Mouse (Mus musculus) right cerebral cortex, postnatal 10 days (tissue): Measurements from ENCODE around the gene Tmem29.
"Not testable (repeated sequence)": the region's sequence is repeated elsewhere in the genome, so short reads cannot be mapped to it uniquely, and the experiment has no call there.

Source experiments
- DNase-seq, 2 experiments: peaks; one replicate each; pipeline ENCODE4 v3.0.0; 2021; ENCODE audit warnings: low spot score in 2 of 2

The Tmem29 gene

DNA sequence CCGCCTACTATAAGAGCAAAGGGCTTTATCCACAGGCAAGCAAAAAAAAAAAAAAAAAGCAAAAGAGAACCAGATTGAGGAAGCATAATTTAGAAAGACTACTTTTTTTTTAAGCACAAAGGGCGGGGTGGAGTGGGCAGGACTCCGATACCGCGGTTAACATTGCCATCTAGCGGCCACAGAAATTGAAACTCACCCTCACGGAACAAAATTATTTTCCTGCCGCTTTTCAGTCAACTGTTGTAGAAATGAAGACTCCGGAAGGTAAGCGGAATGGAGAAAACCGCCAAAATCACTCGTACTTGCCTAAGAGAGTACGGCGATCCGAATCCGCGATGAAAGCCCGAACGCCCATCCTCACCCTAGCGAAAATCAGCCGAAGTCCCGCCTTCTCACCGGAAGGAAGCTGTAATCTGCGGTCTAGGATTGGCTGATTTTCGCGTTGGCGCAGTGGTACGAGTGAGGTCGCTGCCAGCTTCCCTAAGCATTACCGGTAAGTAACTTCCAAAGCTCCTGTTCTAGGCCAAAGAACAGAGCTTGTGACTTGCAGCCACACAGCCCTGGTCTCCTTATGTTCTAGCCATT, at the start of gene Tmem29:
Gene Tmem29, minus strand, starts transcription at position 389 of the 585 bp plus-strand sequence.
- DNase-seq: peak; percentile 93 to 95

DNA sequence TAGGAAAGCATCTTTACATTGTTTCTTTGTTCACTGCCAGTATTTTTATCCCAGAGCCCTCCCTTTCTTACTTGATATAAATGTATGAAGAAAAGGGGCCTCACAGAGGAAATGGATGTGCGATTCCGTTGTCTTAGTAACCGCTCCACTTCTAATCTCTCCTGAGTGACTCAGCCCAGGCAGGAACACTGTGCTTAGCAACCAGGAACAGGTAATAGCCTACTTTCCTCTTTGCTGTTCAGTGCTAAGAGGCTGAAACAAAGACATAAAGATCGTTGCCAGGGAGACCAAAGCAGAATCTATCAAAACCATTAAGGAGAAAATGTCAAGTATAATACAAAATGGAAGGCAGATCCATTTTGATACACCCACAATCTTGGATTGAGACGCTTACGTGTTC, 49.7 kb upstream of the Tmem29 start:
- peak; percentile 36 to 46 for DNase-seq

DNA sequence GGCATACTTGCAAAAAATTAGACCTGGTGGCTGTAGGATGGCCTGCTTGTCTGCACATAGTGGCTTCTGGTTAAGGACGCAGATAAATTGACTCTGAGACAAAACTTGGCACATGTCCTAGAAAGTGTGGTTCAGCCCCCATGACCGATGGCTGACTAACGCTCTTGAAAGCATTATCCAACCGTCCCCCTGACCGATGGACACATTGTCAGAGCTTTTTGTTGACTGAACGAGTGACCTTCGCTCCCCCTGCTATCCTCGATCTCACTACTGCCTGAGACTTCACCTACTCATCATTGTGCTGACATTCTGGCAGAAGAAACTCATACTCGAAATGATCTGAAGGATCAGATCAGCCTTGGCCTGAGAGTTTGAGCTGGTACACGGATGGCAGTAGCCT, 28.9 kb upstream of the Tmem29 start:
- DNase-seq: not testable (repeated sequence)

DNA sequence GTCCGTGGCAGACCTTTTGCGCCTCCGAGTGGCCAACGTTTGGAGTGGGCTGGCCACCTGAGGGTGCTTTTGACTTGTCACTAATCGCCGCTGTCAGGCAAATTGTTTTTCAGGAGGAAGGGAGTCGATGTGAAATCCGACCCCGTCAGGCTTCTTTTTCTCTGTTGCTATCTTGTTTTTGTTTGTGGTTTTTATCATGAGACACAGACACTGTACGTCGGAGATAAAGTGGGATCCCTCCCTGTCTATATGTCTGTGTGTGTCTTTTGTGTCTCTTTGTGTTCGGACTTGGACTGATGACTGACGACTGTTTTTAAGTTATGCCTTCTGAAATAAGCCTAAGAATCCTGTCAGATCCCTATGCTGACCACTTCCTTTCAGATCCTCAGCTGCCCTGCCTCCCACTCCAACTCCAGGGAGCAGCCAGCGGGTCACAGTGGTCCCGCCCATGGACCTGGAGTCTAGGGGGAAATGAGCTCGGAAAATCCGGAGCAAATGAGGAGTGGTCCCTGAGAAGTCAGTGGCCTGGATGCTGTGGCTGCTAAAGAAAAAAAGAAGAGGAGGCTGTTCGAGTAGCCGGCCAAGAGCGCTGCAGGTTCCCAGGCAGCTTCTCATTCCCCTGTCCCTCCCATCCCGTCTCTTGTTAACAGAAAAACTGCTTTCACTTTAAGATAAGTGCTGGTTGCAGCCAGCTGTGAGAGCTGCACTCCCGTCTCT, 27.5 kb upstream of the Tmem29 start:
- DNase-seq: not testable (repeated sequence)

DNA sequence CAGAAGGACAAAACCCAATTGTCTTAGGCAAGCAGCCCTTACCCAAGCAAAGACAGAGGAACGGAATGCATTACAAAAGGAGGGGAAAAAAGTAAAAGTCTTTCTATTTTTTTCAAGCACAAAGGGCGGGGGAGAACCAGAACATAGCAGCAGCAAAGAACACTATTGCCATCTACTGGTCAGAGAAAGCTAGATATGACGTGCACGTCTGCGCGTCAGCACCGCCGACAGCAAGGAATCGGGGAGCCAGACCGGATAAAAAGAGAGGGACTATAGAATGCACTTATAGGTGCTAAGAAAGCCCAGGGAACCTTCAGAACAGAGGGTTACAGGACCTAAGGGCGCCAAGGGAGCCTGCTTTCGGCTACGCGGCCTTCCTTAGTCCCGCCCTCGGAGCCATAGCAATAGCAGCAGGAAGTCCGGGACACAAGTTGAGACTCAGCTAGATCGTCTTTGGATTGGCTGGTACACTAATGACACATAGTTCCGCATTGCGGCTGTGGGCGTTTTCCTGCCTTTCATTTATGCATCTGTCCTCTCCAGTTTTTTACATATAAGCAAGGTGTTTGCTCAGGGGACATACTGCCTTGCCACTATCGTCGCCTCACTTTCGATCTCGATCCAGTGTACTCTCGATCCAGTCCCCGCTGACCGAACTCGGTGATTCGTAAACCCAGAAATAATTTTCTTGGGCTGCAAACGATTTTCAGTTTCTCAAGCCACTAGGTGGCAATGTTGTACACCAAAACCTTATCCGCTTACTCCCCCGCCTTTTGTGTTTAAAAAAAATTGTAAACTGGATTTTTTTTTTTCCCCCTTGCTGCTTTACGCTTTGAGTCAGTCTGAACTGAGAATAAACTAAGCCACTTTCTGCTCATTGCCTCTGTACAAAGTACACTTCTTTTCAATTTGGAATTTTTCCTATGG, 19.2 kb upstream of the Tmem29 start:
- peak; percentile 93 for DNase-seq

DNA sequence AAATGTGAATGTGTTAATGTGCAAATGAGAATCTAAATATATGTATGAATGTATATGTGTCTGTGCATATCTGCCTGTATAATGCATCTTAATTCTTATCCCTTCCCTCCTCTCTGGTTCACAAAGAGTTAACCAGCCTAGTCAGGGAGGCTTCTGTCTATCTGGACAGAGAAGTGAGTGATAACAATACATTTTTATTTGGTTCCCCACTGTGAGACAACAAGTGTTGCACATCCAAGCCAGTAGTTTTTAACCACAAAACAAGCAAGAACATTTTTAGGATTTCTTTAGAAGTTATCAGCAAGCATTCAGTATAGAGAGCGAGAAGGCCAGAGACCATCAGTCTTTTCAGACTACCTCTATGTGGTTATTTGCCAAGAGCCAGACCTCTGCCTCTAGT, 12.5 kb upstream of the Tmem29 start:
- DNase-seq: no peak

DNA sequence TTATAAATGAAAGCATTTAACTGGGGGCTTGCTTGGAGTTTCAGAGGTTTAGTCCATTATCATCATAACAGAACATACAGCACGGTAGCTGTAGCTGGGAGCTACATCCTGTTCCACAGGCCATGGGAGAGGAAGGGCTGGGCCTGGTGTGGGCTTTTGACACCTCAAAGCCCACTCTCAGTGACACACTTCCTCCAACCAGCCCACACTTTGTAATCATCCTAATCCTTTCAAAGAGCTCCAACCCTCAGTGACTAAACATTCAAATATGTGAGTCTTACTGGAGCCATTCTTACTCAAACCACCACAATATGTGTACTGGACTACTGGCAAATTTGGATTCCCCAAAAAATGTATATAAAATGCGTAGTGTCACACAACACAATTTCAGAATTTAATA, 9.3 kb upstream of the Tmem29 start:
- no peak for DNase-seq

DNA sequence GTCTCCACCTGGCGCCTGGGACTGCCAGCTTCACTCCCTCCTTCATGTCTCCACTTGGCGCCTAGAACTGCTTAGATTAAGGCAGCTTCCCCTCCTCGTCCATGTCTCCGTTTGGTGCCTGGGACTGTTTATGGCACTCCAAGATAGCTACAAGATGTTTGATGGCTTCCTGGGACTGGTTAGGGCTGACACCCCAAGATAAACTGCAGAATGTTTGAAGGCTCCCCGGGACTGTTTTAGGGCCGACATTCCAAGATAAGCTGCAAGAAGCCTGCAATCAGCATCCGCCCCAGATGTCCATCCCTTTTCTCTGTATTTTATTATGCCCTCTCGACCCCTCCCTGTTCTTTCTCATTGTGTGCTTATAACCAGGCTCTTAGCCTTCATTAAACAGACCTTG, 7.9 kb upstream of the Tmem29 start:
- DNase-seq: not testable (repeated sequence)

DNA sequence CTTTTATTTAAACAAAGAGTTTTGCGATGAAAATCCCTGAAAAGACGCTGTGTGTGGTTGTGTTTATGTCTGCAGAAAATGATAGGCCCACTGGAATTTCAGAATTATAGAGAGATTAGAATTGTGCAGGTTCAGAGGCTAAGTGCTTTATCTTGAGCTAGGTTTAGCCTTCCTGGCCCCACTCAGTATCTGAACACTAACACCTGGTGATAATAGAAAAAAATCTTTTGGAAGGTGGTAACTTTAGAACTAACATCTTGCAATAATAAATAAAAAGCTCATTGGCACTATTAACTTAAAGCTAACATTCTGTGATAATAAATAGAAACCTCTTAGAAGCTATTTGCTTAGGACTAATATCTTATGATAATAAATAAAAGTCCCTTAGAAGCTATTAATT, 1.2 kb upstream of the Tmem29 start:
- DNase-seq: no peak

DNA sequence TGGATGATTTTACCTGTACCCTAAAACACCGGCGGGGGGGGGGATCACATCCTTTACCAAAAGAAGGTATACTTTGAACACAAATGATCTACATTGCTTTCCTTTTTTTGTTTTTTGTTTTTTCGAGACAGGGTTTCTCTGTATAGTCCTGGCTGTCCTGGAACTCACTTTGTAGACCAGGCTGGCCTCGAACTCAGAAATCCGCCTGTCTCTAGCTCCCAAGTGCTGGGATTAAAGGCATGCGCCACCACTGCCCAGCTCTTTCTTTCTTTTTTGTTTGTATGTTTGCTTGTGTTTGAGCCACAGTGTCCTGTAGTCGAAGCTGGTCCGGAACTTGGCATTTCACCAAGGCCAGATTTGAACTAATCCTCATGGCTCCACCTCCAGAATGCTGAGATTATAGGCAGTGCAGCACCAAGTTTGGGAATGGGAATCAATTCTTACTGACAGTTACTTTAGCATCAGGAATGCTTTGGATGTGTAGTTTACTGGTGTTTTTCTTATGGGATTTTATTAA, 515 bp upstream of the Tmem29 start:
- DNase-seq: peak; percentile 36 to 43

DNA sequence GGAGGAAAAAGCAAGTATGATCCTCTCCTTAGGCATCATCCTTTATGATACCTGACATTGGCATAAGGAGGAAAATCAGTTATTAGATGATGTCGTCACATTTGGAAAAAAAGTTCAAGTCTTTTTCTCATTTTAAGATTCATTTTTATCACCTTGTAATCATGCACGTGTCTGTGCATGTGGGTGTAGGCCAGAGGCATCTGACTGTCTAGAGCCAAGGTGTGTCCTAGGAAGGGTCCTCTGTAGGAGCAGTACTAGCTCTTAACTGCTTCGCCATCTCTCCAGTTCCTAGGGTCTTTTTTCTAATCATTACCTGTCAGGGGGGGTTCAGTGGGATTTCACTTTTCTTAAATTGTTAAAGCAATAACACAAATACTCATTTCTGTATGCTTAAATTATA, 818 bp downstream of the Tmem29 start:
- DNase-seq: no peak

DNA sequence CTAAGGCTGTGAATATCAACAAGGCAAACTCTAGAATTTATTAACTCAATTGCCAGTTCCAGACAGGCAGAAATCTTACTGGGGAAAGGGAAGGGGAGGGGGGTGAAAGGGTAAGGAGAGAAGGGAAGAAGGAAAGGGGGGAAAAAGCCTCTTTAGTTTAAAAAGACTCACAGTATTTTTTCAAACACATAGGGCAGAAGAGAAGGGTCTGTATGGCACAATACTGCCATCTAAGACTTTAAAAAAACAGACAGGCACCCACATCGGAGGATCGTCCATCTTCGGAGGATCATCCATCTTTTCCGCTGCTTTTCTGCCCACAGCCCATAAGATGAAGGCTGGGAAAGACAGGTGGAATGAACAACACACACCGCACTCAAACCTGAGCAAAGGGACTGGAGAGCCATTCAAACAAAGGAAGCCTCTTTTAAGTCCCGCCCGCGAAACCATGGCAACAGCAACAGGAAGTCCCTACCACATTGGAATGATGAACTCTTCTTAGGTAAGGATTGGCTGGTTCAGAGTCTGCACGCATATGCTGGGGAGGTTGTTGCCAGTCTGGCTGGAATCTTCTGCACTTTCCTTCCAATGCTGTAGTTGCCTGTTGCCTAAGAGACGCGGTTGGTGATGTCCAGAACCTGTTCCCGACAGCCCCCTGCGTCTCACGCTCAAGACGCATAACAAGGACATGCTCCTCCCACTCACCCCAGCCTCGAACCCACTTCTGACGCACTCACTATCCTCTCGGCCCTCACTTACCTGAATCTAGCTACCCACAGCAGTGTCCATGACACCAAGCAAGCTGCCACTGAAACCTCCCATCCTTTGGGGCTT, 18.2 kb downstream of the Tmem29 start:
- DNase-seq: peak; percentile 89 to 94

DNA sequence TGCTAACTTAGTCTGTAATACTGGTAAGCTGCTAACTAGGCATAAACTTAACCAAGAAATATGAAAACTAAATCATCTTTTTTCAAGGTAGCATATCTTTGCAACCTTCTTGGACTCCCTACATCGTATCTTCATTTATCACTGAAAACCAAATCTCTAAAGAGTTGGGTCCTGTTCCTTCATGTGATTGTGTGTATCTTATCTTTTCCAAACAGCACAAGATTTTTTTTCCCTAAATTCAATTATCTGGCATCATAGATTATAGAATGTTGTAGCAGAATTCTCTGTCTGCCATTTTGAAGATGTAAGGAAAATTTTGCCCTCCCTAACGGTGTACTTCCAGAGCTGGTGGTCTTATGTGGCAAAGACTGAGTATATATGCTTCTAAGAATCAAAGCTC, 22.6 kb downstream of the Tmem29 start:
- DNase-seq: no peak

DNA sequence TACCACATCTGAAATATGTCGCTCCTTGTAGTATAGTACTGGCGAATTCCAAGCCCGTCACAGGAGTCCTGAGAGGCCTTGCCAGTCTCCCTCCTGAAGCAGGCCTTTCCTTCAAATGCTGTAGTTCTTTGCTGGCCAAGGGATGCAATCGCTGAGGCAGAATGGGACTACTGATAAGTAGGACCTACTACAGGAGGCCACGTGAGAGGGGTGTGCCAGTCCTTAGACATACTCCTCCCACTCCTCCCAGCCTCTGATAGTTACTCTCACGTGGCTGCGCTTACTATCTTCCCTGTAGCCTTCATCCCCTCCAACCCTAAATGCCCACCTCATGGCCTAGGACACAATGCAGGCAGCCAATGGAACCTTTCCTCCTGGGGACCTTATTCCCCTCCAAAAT, 23.6 kb downstream of the Tmem29 start:
- DNase-seq: no peak

DNA sequence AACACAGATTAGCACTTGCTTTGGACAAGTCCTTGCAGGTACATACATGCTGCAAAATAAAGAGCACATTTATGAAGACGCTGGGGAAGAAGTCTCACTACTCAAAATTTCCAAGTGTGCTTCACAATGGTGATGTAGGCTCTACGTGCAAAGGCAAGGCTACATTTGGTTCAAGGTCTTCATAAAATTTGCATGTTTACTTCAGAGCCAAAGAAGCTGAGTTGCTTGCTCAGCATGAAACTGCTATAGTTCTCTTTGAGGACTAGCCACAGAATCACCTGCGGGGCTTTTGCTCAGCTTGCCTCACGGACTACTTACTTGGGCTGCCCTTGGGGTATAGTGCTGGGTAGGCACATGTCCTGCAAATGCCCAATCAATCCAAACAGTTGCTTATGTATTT, 45.4 kb downstream of the Tmem29 start:
- no peak for DNase-seq
